Mouse (Mus musculus) G1E-ER4 (cell line): ENCODE measurements around the gene Stx1a. TPM values are rescaled to one million over a fixed set of nuclear protein-coding genes. Genes with fewer than 3 reads are reported as not detected.

Experiments
- GATA1 ChIP-seq: IDR thresholded peaks from one replicate; pipeline ENCODE4 v1.8.0; 2012; ENCODE audit warnings: low read length, inconsistent platforms
- polyA plus RNA-seq: library from polyadenylated mRNA; stranded (reverse); fragments of >175 nt; gene quantifications from 2 replicates; pipeline ENCODE4 v1.2.3, GENCODE M21; 2012

The Stx1a gene
- polyA plus RNA-seq, 1 experiment = 7.6 TPM

GRCm38 (mm10) chr5:135016224-135016759 lies 7.0 kb upstream of the Stx1a start:
- TF ChIP-seq GATA1 = no peak

- no peak for TF ChIP-seq GATA1
Measured at GRCm38 (mm10) chr5:135021814-135022213, 1.5 kb upstream of the Stx1a start.

GRCm38 (mm10) chr5:135024665-135025224 lies 1.5 kb downstream of the Stx1a start:
- no peak for TF ChIP-seq GATA1

DNA sequence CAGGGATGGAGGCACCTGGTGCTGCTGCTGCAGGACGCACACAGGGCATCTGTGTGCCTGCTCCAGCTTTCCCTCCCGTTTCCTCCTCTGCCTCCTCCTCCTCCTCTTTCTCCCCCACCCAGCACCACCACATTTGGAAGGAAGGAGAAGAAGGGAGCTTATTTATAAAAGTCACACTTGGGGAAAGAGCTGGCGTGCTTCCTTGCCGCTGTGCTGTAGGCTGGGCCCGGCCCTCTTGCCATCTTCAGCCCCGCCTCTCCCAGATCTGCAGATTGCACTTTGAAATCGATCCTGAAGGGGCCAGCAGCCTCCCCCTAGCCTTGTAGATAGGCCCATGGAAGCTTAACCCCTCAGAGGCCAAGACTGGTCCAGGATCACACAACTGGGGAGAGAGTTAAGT lies 2.6 kb downstream of the Stx1a start:
- TF ChIP-seq GATA1 = no peak

DNA sequence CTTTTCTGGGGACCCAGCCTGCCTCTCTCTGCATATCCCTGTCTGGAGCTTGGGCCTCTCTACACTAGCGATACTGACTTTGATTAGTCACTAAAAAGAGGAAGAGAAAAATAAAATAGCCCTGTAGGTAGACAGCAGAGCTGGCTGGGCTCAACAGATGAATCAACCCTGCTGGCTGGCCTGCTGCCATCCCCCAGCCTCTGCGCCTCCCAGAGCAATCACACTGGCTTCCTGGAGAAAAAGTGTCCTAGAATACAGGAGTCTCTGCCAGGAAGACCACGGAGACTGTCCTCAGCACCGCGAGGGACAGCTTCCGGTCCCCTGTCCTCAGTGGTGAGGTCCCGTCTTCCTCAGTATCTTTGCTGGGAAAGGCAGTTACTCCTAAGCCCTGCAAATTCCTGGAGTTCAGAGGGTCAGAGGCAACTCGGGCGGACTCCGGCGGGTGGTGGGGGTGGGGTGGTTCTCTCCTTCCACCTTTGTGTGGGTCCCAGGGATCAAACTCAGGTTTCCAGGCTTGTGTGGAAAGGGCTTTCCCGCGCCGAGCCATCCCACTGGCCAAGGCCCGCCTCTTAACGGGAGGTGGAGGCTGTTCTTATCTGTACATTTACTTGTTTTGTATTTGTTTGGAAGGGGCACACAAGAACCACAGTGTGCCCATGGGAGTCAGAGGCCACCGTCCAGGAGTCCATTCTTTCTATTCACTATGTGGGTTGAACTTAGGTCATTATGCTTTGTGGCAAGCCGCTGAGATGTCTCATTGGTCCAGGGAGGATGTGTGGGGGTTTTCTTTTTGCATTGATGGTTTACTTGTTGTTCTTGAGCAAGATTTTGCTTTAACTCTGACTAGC lies 5.9 kb downstream of the Stx1a start:
- TF ChIP-seq GATA1 = no peak

DNA sequence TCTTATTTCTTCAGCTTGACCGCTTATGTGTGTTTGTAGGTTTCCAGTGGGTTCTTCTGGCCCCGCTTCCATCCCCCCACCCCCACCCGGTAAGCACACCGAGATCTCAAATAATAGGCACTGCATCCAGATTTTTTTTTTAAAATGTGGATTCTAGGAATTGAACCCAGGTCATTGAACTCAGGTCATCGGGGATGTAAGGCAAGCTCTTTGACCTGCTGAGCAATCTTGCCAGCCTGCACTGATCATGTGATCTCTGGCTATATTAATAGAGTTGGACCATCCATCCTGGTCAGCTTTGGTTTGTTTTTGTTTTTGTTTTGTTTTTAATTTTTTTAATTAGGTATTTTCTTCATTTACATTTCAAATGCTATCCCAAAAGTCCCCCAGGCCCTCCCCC lies 9.3 kb downstream of the Stx1a start:
- no peak for TF ChIP-seq GATA1

DNA sequence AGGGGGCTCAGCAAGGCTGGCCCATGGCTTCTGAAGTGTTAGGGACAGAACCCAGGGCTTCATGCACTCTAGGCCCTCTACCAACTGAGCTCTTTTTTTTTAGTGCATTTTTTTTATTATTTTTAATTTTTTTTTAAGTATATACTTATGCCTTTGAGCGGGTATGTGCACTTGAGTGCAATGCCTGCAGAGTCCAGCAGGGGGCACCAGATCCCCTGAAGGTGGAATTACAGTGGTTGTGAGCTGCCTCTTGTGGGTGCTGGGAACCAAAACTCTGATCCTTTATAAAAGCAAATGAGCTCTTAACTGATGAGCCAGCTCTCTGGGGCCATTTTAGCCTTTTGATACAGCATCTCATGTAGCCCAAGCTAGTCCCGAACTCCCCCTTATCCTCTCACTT lies 11.3 kb downstream of the Stx1a start:
- no peak for TF ChIP-seq GATA1

DNA sequence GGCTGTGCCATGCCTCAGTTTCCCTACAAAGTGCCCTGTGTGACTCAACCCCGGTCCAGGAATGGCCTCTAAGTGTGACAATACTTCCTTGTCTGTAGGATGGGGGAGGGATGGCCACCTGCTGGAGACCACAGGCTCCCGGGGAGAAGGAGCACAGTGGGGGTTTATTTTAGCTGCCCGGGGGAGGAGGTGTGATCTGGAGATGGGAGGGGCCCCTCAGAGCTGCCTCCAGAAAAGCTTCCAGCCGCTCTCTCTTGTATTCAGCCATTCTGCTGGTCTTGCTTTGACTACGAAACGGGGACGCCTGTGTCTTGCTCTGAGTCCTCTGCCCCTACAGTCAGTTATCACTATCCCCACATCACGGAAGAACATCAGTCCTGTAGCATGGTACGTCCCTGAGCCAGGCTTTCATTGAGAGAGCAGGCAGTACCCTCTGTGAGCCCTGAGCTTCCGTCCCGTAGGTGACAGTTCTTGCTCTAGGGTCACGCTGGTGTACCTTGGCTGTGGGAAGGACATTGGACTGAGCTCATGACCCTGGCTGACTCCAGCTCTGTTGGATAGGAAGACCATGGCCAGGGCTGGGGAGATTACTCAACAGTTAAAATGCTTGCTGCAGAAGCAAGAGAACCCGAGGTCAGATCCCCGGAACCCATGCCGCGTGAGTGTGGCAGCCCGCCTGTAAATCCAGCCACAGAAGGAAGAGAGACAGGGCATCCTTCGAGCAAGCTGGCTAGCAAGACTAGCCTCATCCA lies 12.5 kb downstream of the Stx1a start:
- TF ChIP-seq GATA1 = no peak

GRCm38 (mm10) chr5:135037946-135038345 lies 14.7 kb downstream of the Stx1a start:
- no peak for TF ChIP-seq GATA1

- no peak for TF ChIP-seq GATA1
Measured at GRCm38 (mm10) chr5:135039541-135039940, 16.3 kb downstream of the Stx1a start.

GRCm38 (mm10) chr5:135040059-135040458 lies 16.8 kb downstream of the Stx1a start:
- TF ChIP-seq GATA1 = no peak

GRCm38 (mm10) chr5:135040777-135041176 lies 17.5 kb downstream of the Stx1a start:
- TF ChIP-seq GATA1 = no peak

- no peak for TF ChIP-seq GATA1
Measured at GRCm38 (mm10) chr5:135042105-135042788, 19.0 kb downstream of the Stx1a start.

GRCm38 (mm10) chr5:135044575-135044974 lies 21.3 kb downstream of the Stx1a start:
- TF ChIP-seq GATA1 = no peak

DNA sequence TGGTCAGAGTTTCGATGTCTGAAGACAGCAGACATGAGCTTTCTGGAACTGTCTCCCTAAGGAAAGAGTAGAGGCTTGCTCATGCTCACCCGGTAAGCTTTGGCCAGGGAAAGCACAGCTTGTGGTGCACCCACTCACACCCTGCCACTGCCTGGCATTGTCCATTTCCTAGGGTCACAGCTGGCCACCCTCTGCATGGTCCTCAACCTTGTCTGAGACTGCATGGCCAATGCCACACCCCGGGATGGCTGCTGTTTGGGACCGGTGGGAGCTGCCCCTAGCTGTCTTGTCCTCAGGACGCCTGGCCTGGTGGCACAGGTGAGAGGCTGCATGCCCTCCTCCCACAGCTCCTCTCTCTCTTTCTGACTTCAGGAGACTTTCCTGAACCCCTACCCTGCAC lies 25.3 kb downstream of the Stx1a start:
- no peak for TF ChIP-seq GATA1
